Mouse (Mus musculus) brain, embryonic 14.5 days (tissue): ENCODE measurements around the gene Acvr1. TPM values are rescaled to one million over a fixed set of nuclear protein-coding genes. Genes with fewer than 3 reads are reported as not detected.

ENCODE experiments used
- DNase-seq: peaks from one replicate; pipeline ENCODE4 v3.0.0-alpha.2; 2011; ENCODE audit warnings: low read depth
- CTCF ChIP-seq: fragments of 200-500 bp; IDR thresholded peaks from 2 replicates; pipeline ENCODE4 v1.5.1; 2012; ENCODE audit warnings: inconsistent platforms, mild to moderate bottlenecking, moderate library complexity, borderline replicate concordance; ENCODE audit not compliant: insufficient read depth, insufficient read length; ENCODE audit errors: extremely low read depth
- POLR2A ChIP-seq: fragments of 200-500 bp; IDR thresholded peaks from 2 replicates; pipeline ENCODE4 v1.6.1; 2012; ENCODE audit warnings: mild to moderate bottlenecking, inconsistent platforms, borderline replicate concordance; ENCODE audit not compliant: poor library complexity, insufficient read depth, insufficient read length, severe bottlenecking; ENCODE audit errors: extremely low read depth
- polyA plus RNA-seq: library from polyadenylated mRNA; depleted of rRNA; stranded (reverse); fragments of >200 nt; gene quantifications from 2 replicates; pipeline ENCODE4 v1.2.3, GENCODE M21; 2012

Acvr1 gene
- polyA plus RNA-seq, 1 experiment: 19.9 TPM

DNA sequence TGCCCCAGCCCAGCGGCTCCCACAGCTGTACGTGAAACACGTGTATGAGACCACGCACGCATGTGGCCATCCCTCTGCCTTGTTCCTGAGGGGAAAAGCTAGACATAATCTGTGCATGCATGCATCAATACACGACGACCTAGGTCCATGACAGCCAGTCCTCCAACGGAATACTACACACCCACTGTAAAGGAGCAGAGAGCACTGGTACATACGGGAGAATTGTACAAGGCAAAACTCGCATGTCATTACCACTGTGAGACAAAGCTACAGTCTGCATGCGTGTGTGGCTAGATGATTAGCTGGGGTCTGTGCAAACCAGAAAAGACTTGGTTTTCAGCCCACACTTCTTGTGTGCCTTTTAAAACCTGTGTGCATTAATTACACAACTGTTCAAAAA is 52.5 kb downstream of the Acvr1 start:
- TF ChIP-seq POLR2A: no peak
- no peak for DNase-seq

DNA sequence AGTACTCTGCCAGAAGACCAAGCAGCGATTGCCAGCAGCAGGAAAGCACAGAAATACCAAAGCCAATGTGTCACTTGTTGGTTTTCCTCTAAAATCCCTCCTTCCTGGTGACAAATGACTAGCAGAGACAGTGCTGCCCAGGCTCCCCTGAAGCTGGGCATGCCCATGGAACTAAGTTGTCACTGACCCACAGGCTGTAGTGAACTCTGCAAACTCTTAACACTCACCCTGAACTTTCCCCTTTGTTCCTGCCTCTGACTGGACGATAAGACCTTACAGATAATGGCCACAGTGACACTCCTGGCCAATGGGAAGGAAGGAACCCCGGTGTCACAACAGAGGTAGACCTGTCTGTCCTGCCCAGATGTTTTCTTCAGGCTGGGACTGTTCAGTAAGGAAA is 53.7 kb downstream of the Acvr1 start:
- no peak for TF ChIP-seq POLR2A
- no peak for TF ChIP-seq CTCF
- no peak for DNase-seq

- no peak for DNase-seq
- TF ChIP-seq CTCF: no peak
- no peak for TF ChIP-seq POLR2A
These were observed 56.8 kb downstream of the Acvr1 start for GRCm38 (mm10) chr2:58510192-58510591.

DNA sequence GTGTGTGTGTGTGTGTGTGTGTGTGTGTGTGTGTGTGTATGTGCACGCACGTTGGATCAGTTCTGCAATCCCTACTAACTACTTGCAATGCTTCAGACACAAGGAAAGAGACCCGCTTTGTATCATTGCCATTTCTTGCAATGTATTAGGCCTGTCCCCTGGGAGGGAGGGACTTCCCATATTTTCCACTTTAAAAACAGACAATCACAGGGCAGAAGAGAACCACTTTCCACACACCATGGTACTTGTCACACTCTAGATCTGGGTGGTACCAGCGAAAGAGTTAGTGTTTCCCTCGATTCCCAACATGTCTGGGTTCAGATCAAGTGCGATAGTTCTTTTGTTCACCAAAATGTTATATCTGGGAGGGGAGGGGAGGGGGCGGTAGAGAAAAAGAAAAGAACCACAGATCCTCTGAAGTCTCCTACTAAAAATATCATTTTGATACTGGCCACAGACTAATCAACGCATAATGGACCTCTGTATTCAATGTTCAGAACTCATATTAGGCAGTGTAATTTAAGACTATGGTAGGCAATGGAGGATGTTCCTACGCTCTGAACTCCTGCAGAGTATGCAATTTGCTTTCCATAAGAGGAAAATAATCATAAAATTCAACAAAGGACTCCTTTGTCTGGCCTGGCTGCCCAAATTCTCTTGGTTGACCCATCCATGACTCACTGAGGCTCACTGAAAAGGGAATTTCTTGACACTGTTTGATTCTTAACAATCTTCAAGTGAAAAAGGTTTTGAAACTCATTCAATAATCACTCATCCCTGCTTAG is 61.5 kb downstream of the Acvr1 start:
- TF ChIP-seq CTCF (no peak), POLR2A (no peak)
- DNase-seq: no peak

DNA sequence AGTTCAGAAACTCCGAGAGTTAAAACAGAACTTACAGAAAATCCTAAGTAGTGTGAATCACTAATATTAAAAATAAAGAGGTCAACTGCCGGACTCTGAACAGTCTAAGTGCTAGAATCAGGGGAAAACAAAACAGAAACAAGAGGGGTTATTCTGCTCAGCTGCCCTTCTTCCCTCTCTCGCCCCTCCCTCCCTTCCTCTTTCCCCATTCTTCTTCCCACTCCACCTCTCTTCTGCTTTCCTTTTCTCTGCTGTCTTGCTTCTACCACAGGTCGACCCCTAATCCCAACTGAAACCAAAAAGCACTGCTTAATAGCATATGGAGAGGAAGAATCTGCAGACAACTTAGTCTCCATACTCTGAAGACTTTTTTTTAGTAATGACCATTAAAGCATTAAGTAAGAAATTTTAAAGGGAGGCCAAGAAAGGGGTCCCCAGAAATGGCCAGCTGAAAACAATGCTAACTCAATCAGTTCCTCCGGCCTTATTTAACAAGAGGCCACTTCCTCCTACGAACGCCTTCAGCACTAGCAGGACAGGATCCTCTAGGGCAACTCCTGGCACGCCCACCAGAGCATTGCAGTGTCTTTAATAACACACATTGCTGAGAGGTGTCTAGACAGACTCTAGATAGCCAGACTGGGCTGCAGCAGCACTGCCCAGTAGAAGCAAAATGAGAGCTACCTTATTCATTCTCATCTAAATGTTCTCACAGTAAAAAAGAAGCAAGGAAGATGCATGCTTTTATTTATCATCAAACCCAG is 70.1 kb downstream of the Acvr1 start:
- no peak for TF ChIP-seq POLR2A
- no peak for TF ChIP-seq CTCF
- DNase-seq: no peak

DNA sequence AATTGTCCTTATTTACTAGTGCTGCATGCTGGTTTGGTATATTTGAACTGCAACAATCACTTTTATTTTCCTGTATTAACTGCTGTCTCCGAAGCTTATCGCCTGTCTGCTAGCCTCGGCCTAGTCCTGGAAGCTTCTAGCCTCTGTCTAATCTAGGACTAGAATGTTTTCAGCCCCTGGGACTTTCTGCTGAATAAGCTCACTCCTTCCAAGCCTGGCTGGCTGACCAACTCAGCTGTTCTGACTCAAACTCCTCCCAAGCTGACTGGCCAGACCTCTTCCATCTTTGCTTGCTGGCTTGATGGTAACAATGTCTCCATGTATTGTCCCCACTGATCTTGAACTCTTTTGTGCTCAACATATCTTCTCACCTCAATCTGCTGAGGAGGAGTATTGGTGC is 71.7 kb downstream of the Acvr1 start:
- TF ChIP-seq POLR2A (no peak), CTCF (no peak)
- no peak for DNase-seq

DNA sequence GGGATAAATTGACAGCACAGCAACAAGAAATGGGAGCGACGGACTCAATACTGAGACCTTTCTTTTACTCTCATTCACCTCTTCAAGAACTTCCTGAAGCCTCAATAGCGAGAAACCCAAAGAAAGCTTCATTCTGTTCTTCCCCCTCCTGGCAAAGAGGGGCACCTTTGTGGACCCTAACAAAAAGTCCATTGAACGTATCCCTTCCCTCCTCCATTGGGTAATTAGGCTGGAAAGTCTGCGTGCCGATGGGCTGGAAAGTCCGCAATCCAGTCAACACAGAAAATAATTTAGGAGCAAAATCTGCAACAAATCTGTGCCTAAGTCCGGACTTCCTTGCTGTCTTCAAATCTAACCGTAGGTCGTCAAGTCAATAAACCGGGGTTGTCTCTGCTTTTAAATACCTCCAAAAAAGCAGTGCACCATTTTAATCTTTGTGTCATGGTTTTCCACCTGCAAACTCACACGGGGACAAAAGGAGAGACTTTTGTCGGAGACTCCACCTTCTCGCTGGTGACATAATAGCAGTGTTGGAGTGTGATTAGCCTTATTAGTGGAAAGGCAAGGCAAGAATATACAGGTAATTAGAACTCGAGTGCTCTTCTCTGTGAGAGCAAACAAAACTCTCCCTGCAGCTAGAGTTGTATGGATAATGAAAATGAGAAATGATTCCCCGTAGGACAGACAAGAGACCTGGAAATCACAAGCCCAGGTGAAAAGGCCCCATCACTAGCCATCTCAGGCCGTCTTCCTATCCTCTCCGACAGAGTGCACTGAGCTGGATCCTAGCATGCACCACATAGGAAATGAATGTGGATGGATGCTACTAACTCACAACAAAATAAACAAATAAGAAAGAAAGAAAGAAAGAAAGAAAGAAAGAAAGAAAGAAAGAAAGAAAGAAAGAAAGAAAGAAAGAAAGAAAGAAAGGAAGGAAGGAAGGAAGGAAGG is 73.0 kb downstream of the Acvr1 start:
- DNase-seq: peak; percentile 69
- TF ChIP-seq CTCF: no peak
- TF ChIP-seq POLR2A: no peak

- TF ChIP-seq POLR2A: no peak
- TF ChIP-seq CTCF: no peak
- DNase-seq: no peak
These were observed 77.7 kb downstream of the Acvr1 start for GRCm38 (mm10) chr2:58489275-58489674.

DNA sequence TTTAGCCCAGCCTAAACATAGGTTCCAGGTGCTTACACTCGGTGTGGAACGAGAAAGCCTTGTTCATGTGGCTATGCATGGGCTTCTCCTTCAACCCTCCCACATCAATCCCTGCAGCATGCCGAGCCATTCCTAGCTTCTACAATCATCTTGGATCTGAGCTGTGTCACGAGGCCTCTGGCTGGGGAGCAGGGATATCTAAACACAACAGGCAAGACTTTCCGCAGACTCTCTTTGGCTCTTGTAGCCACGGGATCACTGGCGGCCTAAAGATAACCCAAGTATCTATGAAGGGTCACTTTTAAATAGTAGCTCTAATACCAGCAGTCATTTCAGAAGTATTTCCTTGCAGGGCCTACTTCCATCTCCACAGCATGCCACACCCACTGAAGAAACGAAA is 78.6 kb downstream of the Acvr1 start:
- TF ChIP-seq CTCF: no peak
- TF ChIP-seq POLR2A: no peak
- no peak for DNase-seq

DNA sequence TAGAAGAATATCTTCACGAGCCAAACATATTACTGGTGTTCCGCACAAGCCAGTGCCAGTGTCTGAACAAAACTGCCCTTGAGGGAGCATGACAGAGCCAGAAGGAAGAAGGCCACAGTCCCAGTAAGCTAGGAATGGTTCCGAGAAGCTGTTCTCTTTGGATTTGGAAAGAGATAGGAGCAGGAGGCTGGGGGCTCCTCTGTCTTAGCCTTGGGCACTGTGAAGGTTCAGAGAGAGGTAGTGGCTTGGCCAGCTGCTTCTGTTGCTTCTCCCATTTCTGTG is 79.7 kb downstream of the Acvr1 start:
- TF ChIP-seq CTCF (no peak), POLR2A (no peak)
- no peak for DNase-seq
